Mouse (Mus musculus) frontal cortex, adult (tissue): Measurements from ENCODE around the gene Tgfbi.

Experiments
- ATAC-seq: cut with Nextera tagmentation; 2 replicates; pipeline ENCODE4 v1.9.2; 2017; ENCODE audit warnings: mild to moderate bottlenecking, moderate library complexity, mixed read lengths; ENCODE audit not compliant: low TSS enrichment

Tgfbi gene

DNA sequence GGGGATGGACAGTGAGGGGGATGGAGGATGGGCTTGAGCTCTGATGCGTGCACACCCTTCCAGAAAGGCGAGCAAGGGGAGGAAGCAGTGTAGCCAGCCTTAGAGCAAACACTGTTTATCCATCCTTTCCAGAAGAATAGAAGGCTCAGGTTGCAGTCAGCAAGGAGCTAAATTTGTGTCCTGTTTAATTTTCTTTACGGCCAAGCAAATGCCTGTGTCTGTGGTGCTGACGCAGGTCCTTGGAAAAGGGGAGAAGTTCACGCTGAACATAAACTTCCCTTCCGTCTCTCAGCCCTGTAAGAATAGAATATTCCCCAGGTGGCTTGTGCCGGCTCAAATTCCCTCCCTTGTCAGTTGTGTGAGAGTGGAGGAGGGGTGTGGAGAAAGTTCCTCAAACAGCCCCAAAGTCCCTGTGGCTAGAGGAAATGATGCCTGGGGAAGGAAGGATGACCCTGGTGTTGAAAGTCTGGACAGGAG, 24.9 kb downstream of the Tgfbi start:
- ATAC-seq: no peak

GRCm38 (mm10) chr13:56634920-56635319, 25.6 kb downstream of the Tgfbi start:
- no peak for ATAC-seq

DNA sequence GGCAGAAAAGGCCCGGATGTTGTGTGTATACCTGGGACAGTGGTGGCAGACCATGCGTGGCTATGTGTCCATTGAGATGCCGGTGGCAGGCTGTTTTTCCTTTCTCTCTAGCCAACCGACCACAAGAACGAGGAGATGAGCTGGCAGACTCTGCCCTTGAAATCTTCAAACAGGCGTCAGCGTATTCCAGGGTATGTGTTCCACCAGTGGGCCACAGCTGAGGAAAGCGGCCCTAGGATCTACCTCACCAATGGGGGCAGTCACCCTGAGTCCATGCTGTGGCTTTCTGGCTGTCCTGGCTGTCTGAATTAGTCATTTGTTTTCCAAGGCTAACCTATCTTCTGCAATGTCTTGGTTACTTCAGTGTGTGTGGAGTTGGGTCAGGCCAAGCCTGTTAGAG, 27.7 kb downstream of the Tgfbi start:
- no peak for ATAC-seq

GRCm38 (mm10) chr13:56641746-56642145, 32.4 kb downstream of the Tgfbi start:
- ATAC-seq: no peak

DNA sequence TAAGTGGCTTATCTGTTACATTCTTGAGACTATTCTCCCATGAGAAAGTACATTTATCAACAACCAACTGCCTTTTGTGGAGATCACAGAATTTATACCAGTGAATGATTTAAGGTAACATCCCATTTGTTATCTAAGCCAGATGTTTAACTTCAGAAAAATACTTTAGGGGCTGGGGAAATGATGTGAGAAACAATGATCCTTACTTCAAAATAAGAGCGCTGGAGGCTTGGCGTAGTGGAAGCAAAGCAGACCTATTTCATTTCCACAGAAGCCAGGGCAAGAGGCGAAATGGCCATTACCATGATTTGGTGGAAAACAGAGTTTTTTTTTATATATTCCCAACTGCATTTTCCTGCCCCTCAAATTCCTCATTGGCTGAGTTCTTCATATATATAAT, 34.7 kb downstream of the Tgfbi start:
- no peak for ATAC-seq

- ATAC-seq: no peak
Observed at GRCm38 (mm10) chr13:56645744-56646143, 36.4 kb downstream of the Tgfbi start.

DNA sequence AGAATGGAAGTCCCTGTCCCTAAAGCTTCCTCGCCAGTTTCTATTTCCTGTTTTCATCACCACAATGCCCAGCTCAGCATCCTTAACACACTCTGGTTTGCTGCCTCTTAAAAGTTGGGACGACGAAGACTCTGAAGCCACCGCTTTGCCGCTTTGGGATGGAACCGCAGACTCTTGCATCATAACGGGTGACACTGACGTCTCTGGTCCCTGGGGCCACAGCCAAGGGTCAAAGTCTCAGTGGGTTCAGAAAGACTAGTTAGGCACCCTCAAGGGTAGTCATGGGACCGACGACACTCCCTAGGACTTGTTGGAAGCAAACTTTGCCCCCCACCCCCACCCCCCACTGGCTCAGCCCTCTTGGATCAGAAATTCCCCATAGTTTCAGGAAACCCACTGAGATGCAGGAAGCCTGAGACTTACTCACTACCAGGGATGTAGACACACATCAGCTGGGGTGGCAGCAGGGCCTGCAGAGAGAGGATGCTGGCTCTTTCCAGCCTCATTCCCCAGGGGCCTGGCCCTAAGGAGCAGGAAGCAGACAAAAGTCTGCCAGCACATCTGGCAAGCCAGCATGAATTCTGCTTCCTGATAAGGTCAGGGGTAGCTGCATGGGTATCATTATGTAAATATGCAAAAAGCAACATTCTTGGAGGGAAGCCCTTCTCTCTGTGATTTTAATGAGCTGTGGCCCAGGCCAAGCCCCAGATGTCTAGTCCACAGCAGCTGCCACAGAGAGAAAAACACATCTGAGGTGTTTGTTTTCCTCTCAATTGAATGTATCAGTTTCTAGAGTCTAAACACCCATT, 38.5 kb downstream of the Tgfbi start:
- no peak for ATAC-seq

GRCm38 (mm10) chr13:56650020-56650419, 40.7 kb downstream of the Tgfbi start:
- no peak for ATAC-seq

DNA sequence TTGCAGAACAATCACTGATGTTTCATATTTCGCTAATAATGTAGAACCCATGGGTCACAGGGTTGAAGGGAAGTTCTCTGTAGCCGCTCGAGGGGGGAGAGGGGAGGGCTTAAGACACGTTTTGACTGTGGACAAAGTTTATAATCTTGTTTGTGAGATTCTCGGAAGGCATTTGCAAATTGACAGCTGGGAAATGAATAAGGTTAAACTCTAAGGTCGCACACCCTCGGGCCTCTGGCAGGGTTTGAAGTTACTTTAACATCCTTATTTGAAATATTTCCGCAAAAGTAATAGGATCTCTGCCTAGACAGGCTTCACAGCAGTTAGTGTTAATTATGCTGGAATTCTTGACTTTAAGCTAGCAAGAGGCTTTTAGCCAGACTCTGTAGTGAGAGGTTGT, 43.1 kb downstream of the Tgfbi start:
- no peak for ATAC-seq

DNA sequence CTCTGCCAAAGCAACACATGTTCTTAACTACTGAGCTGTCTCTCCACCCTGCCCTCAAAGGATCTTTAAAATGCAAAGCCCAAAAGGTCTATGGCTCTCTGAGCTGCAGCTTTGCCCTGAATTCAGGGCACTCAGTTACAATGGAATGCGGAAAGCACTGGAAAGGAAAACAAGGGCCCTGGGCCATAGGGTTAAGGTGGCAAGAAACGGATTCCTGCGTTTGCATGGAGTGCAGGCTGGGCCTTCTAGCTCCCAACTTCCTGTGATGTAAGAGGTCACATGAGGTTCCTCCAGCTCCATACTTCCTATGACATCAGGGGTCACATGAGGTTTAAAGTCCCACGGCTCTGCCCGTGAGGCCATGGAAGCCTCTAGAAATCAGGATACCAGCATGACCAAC, 44.9 kb downstream of the Tgfbi start:
- ATAC-seq: no peak

GRCm38 (mm10) chr13:56657946-56658512, 48.7 kb downstream of the Tgfbi start:
- peak; percentile 67; the same call in 1 of the 2 replicates for ATAC-seq

DNA sequence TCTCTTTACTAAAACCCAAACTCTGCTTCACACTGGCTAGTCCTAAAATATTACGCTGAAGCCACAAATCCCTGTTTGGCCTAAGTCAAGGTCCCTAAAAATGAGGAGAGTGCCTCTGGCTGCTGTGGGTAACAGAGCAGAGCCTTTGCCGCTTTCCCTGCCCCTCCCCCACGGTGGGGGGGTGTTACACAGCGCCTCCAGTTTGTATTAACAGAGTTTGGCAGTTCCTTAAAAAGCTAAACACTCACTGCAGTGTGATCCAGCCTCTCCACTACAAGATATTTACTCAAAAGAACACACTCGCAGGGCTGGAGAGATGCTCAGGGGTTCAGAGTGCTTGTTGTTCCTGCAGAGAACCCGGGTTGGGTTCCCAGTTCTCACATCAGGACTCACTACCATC, 49.6 kb downstream of the Tgfbi start:
- ATAC-seq: no peak

- ATAC-seq: no peak
Observed at GRCm38 (mm10) chr13:56661914-56662621, 52.7 kb downstream of the Tgfbi start.

DNA sequence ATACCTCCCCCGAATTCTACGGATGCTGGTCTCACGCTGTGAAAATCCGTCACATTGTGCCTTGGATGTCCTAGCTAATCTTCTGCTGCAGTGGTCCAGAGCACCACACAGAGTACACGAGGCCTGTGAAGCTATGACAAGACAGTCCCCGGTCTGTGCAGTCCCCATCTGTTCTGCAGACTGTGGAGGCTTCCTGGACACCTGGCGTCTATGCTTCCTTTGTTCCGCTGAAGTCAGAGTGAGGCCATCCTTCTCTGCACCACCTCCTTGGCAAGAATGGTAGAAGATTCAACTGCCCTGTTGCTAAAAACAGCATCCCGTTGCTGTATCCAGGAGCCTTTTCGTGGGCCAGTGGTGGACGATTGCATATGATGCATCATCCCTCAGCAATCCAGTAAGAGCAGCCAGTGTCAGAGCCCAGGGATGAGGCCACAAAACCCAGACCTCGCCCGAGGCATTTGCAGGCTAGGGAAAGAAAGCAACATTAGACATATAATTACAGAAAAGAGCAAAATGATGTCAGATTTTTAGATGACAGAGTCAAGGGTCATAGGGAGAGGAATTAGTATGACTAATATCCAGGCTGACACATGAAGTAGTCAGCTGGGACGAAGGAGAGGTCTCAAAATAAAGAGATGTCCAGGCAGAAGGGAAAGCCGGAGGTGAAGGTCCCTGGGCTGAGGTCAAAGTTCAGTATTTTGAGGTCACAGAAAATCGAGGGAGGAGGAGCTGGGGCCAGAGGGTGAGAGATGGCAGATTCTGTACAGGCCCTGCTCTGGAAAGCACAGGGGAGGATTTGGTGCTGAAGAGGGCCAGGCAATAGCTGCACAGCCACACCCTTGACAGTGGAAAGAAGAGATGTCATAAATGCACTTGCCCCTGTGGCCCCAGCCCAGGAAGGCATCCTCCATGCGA, 55.2 kb downstream of the Tgfbi start:
- no peak for ATAC-seq

GRCm38 (mm10) chr13:56671206-56671605, 61.9 kb downstream of the Tgfbi start:
- ATAC-seq: peak; percentile 77; the same call in 1 of the 2 replicates

DNA sequence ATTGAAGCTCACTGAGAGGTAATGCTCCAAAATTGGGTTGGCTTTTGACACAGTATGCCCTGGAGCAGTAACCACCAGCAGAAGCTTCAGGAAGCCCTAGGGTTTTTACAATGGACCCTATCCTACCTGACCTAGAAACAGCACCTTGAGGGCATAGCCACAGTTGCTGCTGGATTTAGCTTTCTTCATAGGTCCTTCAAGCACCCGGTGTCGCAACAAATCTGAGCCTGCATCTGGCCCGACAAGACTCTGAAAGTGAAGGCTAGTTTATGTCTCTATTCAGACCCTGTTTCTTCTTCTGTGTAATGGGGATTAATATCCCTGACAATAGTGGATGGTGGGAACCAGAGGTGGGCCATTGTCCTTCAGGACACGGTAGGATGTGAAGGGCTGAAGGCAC, 68.4 kb downstream of the Tgfbi start:
- ATAC-seq: no peak

- no peak for ATAC-seq
Observed at GRCm38 (mm10) chr13:56678188-56678787, 69.0 kb downstream of the Tgfbi start.

DNA sequence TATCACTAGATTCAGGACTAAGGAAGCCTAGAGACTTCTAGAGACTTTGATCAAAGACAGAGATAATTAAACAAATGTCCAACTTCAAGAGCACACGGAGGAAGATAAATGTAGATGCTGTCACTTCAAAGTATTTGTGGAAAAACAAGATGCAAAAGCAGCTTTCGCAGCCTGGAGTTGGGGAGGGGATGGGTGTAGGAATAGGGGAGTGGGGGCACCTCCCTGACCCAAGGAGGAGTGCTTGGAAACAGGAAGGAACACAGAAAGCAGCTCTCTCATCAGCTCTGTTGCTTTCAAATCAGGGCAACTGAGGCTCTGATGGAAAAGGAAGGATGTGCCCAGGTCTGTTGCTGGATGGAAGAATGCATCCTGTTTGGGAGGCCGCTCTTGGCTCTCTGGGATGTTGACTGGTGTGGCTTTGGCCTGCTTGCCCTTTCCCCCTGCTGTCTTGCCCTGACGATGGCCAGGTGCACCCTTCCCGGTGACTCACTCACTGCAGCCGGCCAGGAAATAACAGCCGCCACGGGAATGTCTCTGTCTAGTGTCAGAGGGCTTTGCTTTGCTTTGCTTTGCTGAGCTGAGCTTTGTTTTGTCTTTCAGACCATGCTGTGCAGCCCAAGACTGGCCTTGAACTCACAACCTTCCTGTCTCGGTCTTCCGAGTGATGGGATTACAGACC, 69.6 kb downstream of the Tgfbi start:
- ATAC-seq: no peak

- ATAC-seq: no peak
Observed at GRCm38 (mm10) chr13:56681924-56682323, 72.6 kb downstream of the Tgfbi start.

- ATAC-seq: peak; percentile 76
Observed at GRCm38 (mm10) chr13:56682326-56682725, 73.0 kb downstream of the Tgfbi start.

GRCm38 (mm10) chr13:56683306-56683705, 74.0 kb downstream of the Tgfbi start:
- no peak for ATAC-seq
